Mouse (Mus musculus) heart, postnatal 0 days (tissue): ENCODE measurements around the gene Ermap.

Experiments used
- CTCF ChIP-seq: IDR thresholded peaks from 2 replicates; pipeline ENCODE4 v1.5.1; 2016; ENCODE audit warnings: antibody characterized with exemption, control low read depth, low read depth
- EP300 ChIP-seq: IDR thresholded peaks from 2 replicates; pipeline ENCODE4 v1.6.1; 2016; ENCODE audit warnings: antibody characterized with exemption, low read depth

- no peak for TF ChIP-seq EP300
- no peak for TF ChIP-seq CTCF
These were observed 41.1 kb downstream of the Ermap start for GRCm38 (mm10) chr4:119148741-119149140.
